Mouse (Mus musculus) layer of hippocampus, adult 2 months (tissue): ENCODE data around the gene Dixdc1. TPM values are rescaled to one million over a fixed set of nuclear protein-coding genes. Genes with fewer than 3 reads are reported as not detected.

Experiments
- DNase-seq, 2 experiments: peaks; one replicate each; pipeline ENCODE4 v3.0.0; 2022; ENCODE audit warnings: low spot score in 2 of 2
- H3K27ac ChIP-seq: fragments of 200-600 bp; 2 replicates; pipeline ENCODE4 v1.8.1; 2022
- H3K4me3 ChIP-seq: fragments of 200-600 bp; 2 replicates; pipeline ENCODE4 v1.8.1; 2022; ENCODE audit warnings: mild to moderate bottlenecking
- CTCF ChIP-seq: fragments of 200-600 bp; conservative IDR thresholded peaks from 2 replicates; pipeline ENCODE4 v1.8.1; 2022; ENCODE audit warnings: antibody characterized with exemption, mild to moderate bottlenecking, moderate library complexity
- total RNA-seq, 2 experiments: library from RNA; stranded (reverse); gene quantifications; 2 replicates each; pipeline ENCODE4 v1.2.3; 2021

Dixdc1 gene
- total RNA-seq, 2 experiments from 2014 or later: 80.1 to 87.4 TPM

GRCm38 (mm10) chr9:50711337-50711736, 28.0 kb downstream of the Dixdc1 start:
- TF ChIP-seq CTCF: no peak
- no peak for DNase-seq
- Histone ChIP-seq H3K4me3 (no peak overlapping the region), H3K27ac (no peak overlapping the region)

GRCm38 (mm10) chr9:50709108-50709507, 30.2 kb downstream of the Dixdc1 start:
- TF ChIP-seq CTCF: peak; percentile 85
- DNase-seq: peak in 1 of 2 experiments; percentile 47
- no peak overlapping the region for H3K27ac ChIP-seq
- H3K4me3 ChIP-seq: no peak overlapping the region

- no peak for DNase-seq
- Histone ChIP-seq H3K4me3 (no peak overlapping the region), H3K27ac (no peak overlapping the region)
- TF ChIP-seq CTCF: no peak
These were observed 34.4 kb downstream of the Dixdc1 start for GRCm38 (mm10) chr9:50704907-50705306.

- peak; percentile 63 for TF ChIP-seq CTCF
- peak in 1 of 2 experiments; percentile 21 for DNase-seq
- Histone ChIP-seq H3K27ac (peak overlapping the region; percentile 71; the same call in 1 of the 2 replicates), H3K4me3 (no peak overlapping the region)
These were observed 38.2 kb downstream of the Dixdc1 start for GRCm38 (mm10) chr9:50700921-50701691.

GRCm38 (mm10) chr9:50698418-50699409, 40.6 kb downstream of the Dixdc1 start:
- Histone ChIP-seq H3K27ac (peak overlapping the region; percentile 92), H3K4me3 (peak overlapping the region; percentile 93)
- peak; percentile 38 to 46 for DNase-seq
- TF ChIP-seq CTCF: peak; percentile 26; the same call in 1 of the 2 replicates

GRCm38 (mm10) chr9:50697706-50698041, 41.6 kb downstream of the Dixdc1 start:
- peak; percentile 84 to 94 for DNase-seq
- no peak for TF ChIP-seq CTCF
- peak overlapping the region; percentile 93 for H3K4me3 ChIP-seq
- peak overlapping the region; percentile 92 for H3K27ac ChIP-seq

GRCm38 (mm10) chr9:50696851-50697705, 42.2 kb downstream of the Dixdc1 start:
- no peak for DNase-seq
- Histone ChIP-seq H3K27ac (peak overlapping the region; percentile 92), H3K4me3 (peak overlapping the region; percentile 93)
- no peak for TF ChIP-seq CTCF

- DNase-seq: no peak
- Histone ChIP-seq H3K4me3 (no peak overlapping the region), H3K27ac (no peak overlapping the region)
- TF ChIP-seq CTCF: no peak
These were observed 44.2 kb downstream of the Dixdc1 start for GRCm38 (mm10) chr9:50695153-50695552.

GRCm38 (mm10) chr9:50693631-50694030, 45.7 kb downstream of the Dixdc1 start:
- peak; percentile 77 for TF ChIP-seq CTCF
- peak in 1 of 2 experiments; percentile 33 for DNase-seq
- Histone ChIP-seq H3K27ac (peak overlapping the region; percentile 43; the same call in 1 of the 2 replicates), H3K4me3 (no peak overlapping the region)

- no peak for TF ChIP-seq CTCF
- Histone ChIP-seq H3K27ac (peak overlapping the region; percentile 43; the same call in 1 of the 2 replicates), H3K4me3 (no peak overlapping the region)
- no peak for DNase-seq
These were observed 46.4 kb downstream of the Dixdc1 start for GRCm38 (mm10) chr9:50692626-50693580.
